Mouse (Mus musculus): ENCODE data around the gene Ms4a4c. TPM values are rescaled to one million over a fixed set of nuclear protein-coding genes. Genes with fewer than 3 reads are reported as not detected.
"Not testable (repeated sequence)": the region's sequence is repeated elsewhere in the genome, so short reads cannot be mapped to it uniquely, and the experiment has no call there.

Ms4a4c gene
- polyA plus RNA-seq, 1 experiment from 2014 or later, result not detected

GRCm38 (mm10) chr19:11431209-11431608, 26.6 kb downstream of the Ms4a4c start:
- H3K4me1 ChIP-seq (ENCODE audit: control insufficient read depth, insufficient read depth, low read length); ATAC-seq (ENCODE audit: insufficient number of reproducible peaks, low FRiP score, low TSS enrichment, low read depth); H3K4me3 ChIP-seq (ENCODE audit: low read depth, low read length); H3K27ac ChIP-seq (replicated peaks; ENCODE audit: low read depth, low read length); H3K9ac ChIP-seq (ENCODE audit: low read length); H3K4me2 ChIP-seq (ENCODE audit: low read depth, severe bottlenecking); H3K27me3 ChIP-seq (ENCODE audit: control insufficient read depth, insufficient read depth, low read length); H3K36me3 ChIP-seq (ENCODE audit: control insufficient read depth, insufficient read depth, low read length); H3K9me3 ChIP-seq (ENCODE audit: control insufficient read depth, low read length); DNase-seq (ENCODE audit: low spot score): not testable (repeated sequence)
- 78% methylated on average over 1 of the region's 1 CpGs for WGBS

GRCm38 (mm10) chr19:11435058-11435834, 30.7 kb downstream of the Ms4a4c start:
- Histone ChIP-seq H3K27me3 (ENCODE audit: control insufficient read depth, insufficient read depth, low read length) (no peaks in the 10 kb centered on the region), H3K4me2 (ENCODE audit: low read depth, severe bottlenecking) (no peak overlapping the region), H3K4me1 (ENCODE audit: control insufficient read depth, insufficient read depth, low read length) (no peaks in the 10 kb centered on the region), H3K4me3 (ENCODE audit: low read depth, low read length) (no peak overlapping the region), H3K9ac (ENCODE audit: low read length) (no peak overlapping the region), H3K36me3 (ENCODE audit: control insufficient read depth, insufficient read depth, low read length) (no peaks in the 10 kb centered on the region), H3K27ac (replicated peaks; ENCODE audit: low read depth, low read length) (no peak overlapping the region), H3K9me3 (ENCODE audit: control insufficient read depth, low read length) (no peaks in the 10 kb centered on the region)
- WGBS, result 91% methylated on average over 4 of the region's 4 CpGs
- DNase-seq (ENCODE audit: low spot score), result no peak
- ATAC-seq (ENCODE audit: insufficient number of reproducible peaks, low FRiP score, low TSS enrichment, low read depth), result no peak

GRCm38 (mm10) chr19:11443338-11443737, 38.8 kb downstream of the Ms4a4c start, which contains the start of gene Ms4a4b:
Gene Ms4a4b (plus strand): TSS chr19:11443553.
- ATAC-seq (ENCODE audit: insufficient number of reproducible peaks, low FRiP score, low TSS enrichment, low read depth), result no peak
- H3K27me3 ChIP-seq (ENCODE audit: control insufficient read depth, insufficient read depth, low read length), result no peaks in the 10 kb centered on the region
- H3K4me2 ChIP-seq (ENCODE audit: low read depth, severe bottlenecking), result no peak within 1 kb of the TSS
- H3K4me1 ChIP-seq (ENCODE audit: control insufficient read depth, insufficient read depth, low read length), result no peaks in the 10 kb centered on the region
- H3K9me3 ChIP-seq (ENCODE audit: control insufficient read depth, low read length), result no peaks in the 10 kb centered on the region
- H3K9ac ChIP-seq (ENCODE audit: low read length), result no peak within 1 kb of the TSS
- no peak within 1 kb of the TSS for H3K4me3 ChIP-seq (ENCODE audit: low read depth, low read length)
- no peak within 1 kb of the TSS for H3K27ac ChIP-seq (replicated peaks; ENCODE audit: low read depth, low read length)
- DNase-seq (ENCODE audit: low spot score), result no peak
- no peaks in the 10 kb centered on the region for H3K36me3 ChIP-seq (ENCODE audit: control insufficient read depth, insufficient read depth, low read length)

GRCm38 (mm10) chr19:11443964-11444363, 39.4 kb downstream of the Ms4a4c start:
- Histone ChIP-seq H3K4me2 (ENCODE audit: low read depth, severe bottlenecking) (no peak overlapping the region), H3K4me1 (ENCODE audit: control insufficient read depth, insufficient read depth, low read length) (no peaks in the 10 kb centered on the region), H3K27me3 (ENCODE audit: control insufficient read depth, insufficient read depth, low read length) (no peaks in the 10 kb centered on the region), H3K36me3 (ENCODE audit: control insufficient read depth, insufficient read depth, low read length) (no peaks in the 10 kb centered on the region), H3K27ac (replicated peaks; ENCODE audit: low read depth, low read length) (no peak overlapping the region), H3K9me3 (ENCODE audit: control insufficient read depth, low read length) (no peaks in the 10 kb centered on the region), H3K9ac (ENCODE audit: low read length) (no peak overlapping the region), H3K4me3 (ENCODE audit: low read depth, low read length) (no peak overlapping the region)
- DNase-seq (ENCODE audit: low spot score), result no peak
- 85% methylated on average over 5 of the region's 5 CpGs for WGBS
- ATAC-seq (ENCODE audit: insufficient number of reproducible peaks, low FRiP score, low TSS enrichment, low read depth), result no peak

- no peak overlapping the region for H3K4me3 ChIP-seq (ENCODE audit: low read depth, low read length)
- DNase-seq (ENCODE audit: low spot score), result no peak
- H3K27ac ChIP-seq (replicated peaks; ENCODE audit: low read depth, low read length), result no peak overlapping the region
- H3K4me2 ChIP-seq (ENCODE audit: low read depth, severe bottlenecking), result no peak overlapping the region
- H3K9ac ChIP-seq (ENCODE audit: low read length), result no peak overlapping the region
- 91% methylated on average over 2 of the region's 2 CpGs for WGBS
- no peaks in the 10 kb centered on the region for H3K27me3 ChIP-seq (ENCODE audit: control insufficient read depth, insufficient read depth, low read length)
- H3K9me3 ChIP-seq (ENCODE audit: control insufficient read depth, low read length), result no peaks in the 10 kb centered on the region
- no peaks in the 10 kb centered on the region for H3K4me1 ChIP-seq (ENCODE audit: control insufficient read depth, insufficient read depth, low read length)
- no peaks in the 10 kb centered on the region for H3K36me3 ChIP-seq (ENCODE audit: control insufficient read depth, insufficient read depth, low read length)
- ATAC-seq (ENCODE audit: insufficient number of reproducible peaks, low FRiP score, low TSS enrichment, low read depth), result no peak
Observed at GRCm38 (mm10) chr19:11447238-11447637, 42.7 kb downstream of the Ms4a4c start.

GRCm38 (mm10) chr19:11459041-11459440, 54.5 kb downstream of the Ms4a4c start:
- not testable (repeated sequence) for H3K27me3 ChIP-seq (ENCODE audit: control insufficient read depth, insufficient read depth, low read length); H3K27ac ChIP-seq (replicated peaks; ENCODE audit: low read depth, low read length); DNase-seq (ENCODE audit: low spot score); H3K4me1 ChIP-seq (ENCODE audit: control insufficient read depth, insufficient read depth, low read length); H3K9me3 ChIP-seq (ENCODE audit: control insufficient read depth, low read length); H3K4me2 ChIP-seq (ENCODE audit: low read depth, severe bottlenecking); H3K36me3 ChIP-seq (ENCODE audit: control insufficient read depth, insufficient read depth, low read length); H3K9ac ChIP-seq (ENCODE audit: low read length); ATAC-seq (ENCODE audit: insufficient number of reproducible peaks, low FRiP score, low TSS enrichment, low read depth); H3K4me3 ChIP-seq (ENCODE audit: low read depth, low read length)
- WGBS, result 88% methylated on average over 2 of the region's 4 CpGs

- H3K9me3 ChIP-seq (ENCODE audit: control insufficient read depth, low read length); DNase-seq (ENCODE audit: low spot score); ATAC-seq (ENCODE audit: insufficient number of reproducible peaks, low FRiP score, low TSS enrichment, low read depth); H3K4me2 ChIP-seq (ENCODE audit: low read depth, severe bottlenecking); H3K27me3 ChIP-seq (ENCODE audit: control insufficient read depth, insufficient read depth, low read length); H3K4me3 ChIP-seq (ENCODE audit: low read depth, low read length); H3K9ac ChIP-seq (ENCODE audit: low read length); H3K4me1 ChIP-seq (ENCODE audit: control insufficient read depth, insufficient read depth, low read length); H3K27ac ChIP-seq (replicated peaks; ENCODE audit: low read depth, low read length); H3K36me3 ChIP-seq (ENCODE audit: control insufficient read depth, insufficient read depth, low read length): not testable (repeated sequence)
- WGBS, result 67% methylated on average over 1 of the region's 1 CpGs
Observed at GRCm38 (mm10) chr19:11464795-11465194, 60.2 kb downstream of the Ms4a4c start.

GRCm38 (mm10) chr19:11466471-11466870, 61.9 kb downstream of the Ms4a4c start:
- 76% methylated on average over 5 of the region's 5 CpGs for WGBS
- Histone ChIP-seq H3K4me3 (ENCODE audit: low read depth, low read length) (no peak overlapping the region), H3K27me3 (ENCODE audit: control insufficient read depth, insufficient read depth, low read length) (no peaks in the 10 kb centered on the region), H3K4me1 (ENCODE audit: control insufficient read depth, insufficient read depth, low read length) (no peaks in the 10 kb centered on the region), H3K9me3 (ENCODE audit: control insufficient read depth, low read length) (no peaks in the 10 kb centered on the region), H3K4me2 (ENCODE audit: low read depth, severe bottlenecking) (no peak overlapping the region), H3K27ac (replicated peaks; ENCODE audit: low read depth, low read length) (no peak overlapping the region), H3K36me3 (ENCODE audit: control insufficient read depth, insufficient read depth, low read length) (no peaks in the 10 kb centered on the region), H3K9ac (ENCODE audit: low read length) (no peak overlapping the region)
- ATAC-seq (ENCODE audit: insufficient number of reproducible peaks, low FRiP score, low TSS enrichment, low read depth) (no peak), DNase-seq (ENCODE audit: low spot score) (no peak)

GRCm38 (mm10) chr19:11468361-11468760, 63.8 kb downstream of the Ms4a4c start:
- WGBS, result 74% methylated on average over 1 of the region's 1 CpGs
- not testable (repeated sequence) for ATAC-seq (ENCODE audit: insufficient number of reproducible peaks, low FRiP score, low TSS enrichment, low read depth); DNase-seq (ENCODE audit: low spot score)

More at GRCm38 (mm10) chr19:11468361-11468760, 63.8 kb downstream of the Ms4a4c start:
- not testable (repeated sequence) for H3K27me3 ChIP-seq (ENCODE audit: control insufficient read depth, insufficient read depth, low read length); H3K36me3 ChIP-seq (ENCODE audit: control insufficient read depth, insufficient read depth, low read length); H3K9ac ChIP-seq (ENCODE audit: low read length); H3K9me3 ChIP-seq (ENCODE audit: control insufficient read depth, low read length); H3K27ac ChIP-seq (replicated peaks; ENCODE audit: low read depth, low read length); H3K4me2 ChIP-seq (ENCODE audit: low read depth, severe bottlenecking); H3K4me3 ChIP-seq (ENCODE audit: low read depth, low read length); H3K4me1 ChIP-seq (ENCODE audit: control insufficient read depth, insufficient read depth, low read length)
